Mouse (Mus musculus): ENCODE measurements around the gene Slc6a4. TPM values are rescaled to one million over a fixed set of nuclear protein-coding genes. Genes with fewer than 3 reads are reported as not detected.

Slc6a4 gene
- polyA plus RNA-seq (2015; fragmentation: Illumina TruSeq; extraction: RNeasy Lipid Tissue Mini Kit (QIAGEN cat#74804); ENCODE audit: low read depth, low replicate concordance) = 7.6 TPM

GRCm38 (mm10) chr11:76997916-76998704 lies at the start of gene Slc6a4:
Slc6a4 (plus strand) TSS chr11:76998603.

DNA sequence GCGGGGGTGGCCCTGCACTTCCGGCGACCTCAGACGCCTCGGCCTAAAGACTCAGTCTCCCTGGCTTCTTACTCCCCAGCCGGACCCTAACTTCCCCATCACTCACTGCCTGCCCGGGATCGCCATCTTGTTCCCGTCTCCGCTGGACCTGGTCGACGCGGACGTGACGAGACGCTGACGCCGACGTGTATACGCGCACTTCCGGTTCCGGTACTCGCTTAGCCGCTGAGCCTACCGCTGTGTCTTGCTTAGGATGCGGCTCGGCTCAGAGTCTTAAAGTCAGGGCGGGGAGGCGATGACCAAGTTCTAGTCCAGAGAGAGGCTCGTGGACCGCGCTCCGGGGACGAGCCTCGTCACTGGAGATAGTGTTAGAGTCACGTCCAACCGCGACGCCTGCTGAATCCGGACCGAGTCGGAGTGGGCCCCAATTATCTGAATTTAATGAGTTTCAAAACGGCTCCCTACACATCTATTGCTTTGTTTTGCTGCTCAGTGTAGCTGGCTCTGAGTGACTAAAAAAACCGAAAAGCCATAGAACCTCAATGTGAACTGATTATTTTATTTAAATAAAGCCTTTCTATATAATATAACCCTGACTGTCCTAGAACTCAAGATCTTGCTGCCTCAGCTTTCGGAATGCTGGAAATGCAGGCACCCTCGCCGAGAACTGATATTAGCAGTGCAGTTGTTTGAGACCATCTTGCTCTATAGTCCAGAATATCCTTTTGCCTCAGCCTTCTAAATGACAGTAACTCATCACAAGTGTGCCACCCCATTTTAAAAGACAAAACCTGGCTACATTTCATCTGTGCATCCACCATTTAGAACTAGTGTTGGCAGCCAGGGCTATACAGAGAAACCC lies 80.1 kb downstream of the Slc6a4 start, which contains the start of gene Nsrp1:
Gene Nsrp1, minus strand, starts transcription at position 163 of the 862 bp plus-strand sequence.

Other genes starting within 250 kb of the Slc6a4 start
- gene Gosr1, start 235.0 kb upstream of the Slc6a4 start, polyA plus RNA-seq (2015; fragmentation: Illumina TruSeq; extraction: RNeasy Lipid Tissue Mini Kit (QIAGEN cat#74804); ENCODE audit: low read depth, low replicate concordance) = 25.1 TPM
- gene Cpd, start 151.6 kb upstream of the Slc6a4 start, polyA plus RNA-seq (2015; fragmentation: Illumina TruSeq; extraction: RNeasy Lipid Tissue Mini Kit (QIAGEN cat#74804); ENCODE audit: low read depth, low replicate concordance) = 31.9 TPM
- not detected for gene Tmigd1, start 96.4 kb upstream of the Slc6a4 start, polyA plus RNA-seq (2015; fragmentation: Illumina TruSeq; extraction: RNeasy Lipid Tissue Mini Kit (QIAGEN cat#74804); ENCODE audit: low read depth, low replicate concordance)
- 60.7 TPM for gene Blmh, start 73.8 kb upstream of the Slc6a4 start, polyA plus RNA-seq (2015; fragmentation: Illumina TruSeq; extraction: RNeasy Lipid Tissue Mini Kit (QIAGEN cat#74804); ENCODE audit: low read depth, low replicate concordance)
- gene Nsrp1, start 79.8 kb downstream of the Slc6a4 start, polyA plus RNA-seq (2015; fragmentation: Illumina TruSeq; extraction: RNeasy Lipid Tissue Mini Kit (QIAGEN cat#74804); ENCODE audit: low read depth, low replicate concordance) = 13.8 TPM
- 1.5 TPM for gene Efcab5, start 190.4 kb downstream of the Slc6a4 start, polyA plus RNA-seq (2015; fragmentation: Illumina TruSeq; extraction: RNeasy Lipid Tissue Mini Kit (QIAGEN cat#74804); ENCODE audit: low read depth, low replicate concordance)
- 11.9 TPM for gene Ssh2, start 217.7 kb downstream of the Slc6a4 start, polyA plus RNA-seq (2015; fragmentation: Illumina TruSeq; extraction: RNeasy Lipid Tissue Mini Kit (QIAGEN cat#74804); ENCODE audit: low read depth, low replicate concordance)